Mouse (Mus musculus): Measurements from ENCODE around the gene Pfdn2.

Pfdn2 gene

GRCm38 (mm10) chr1:171355812-171356340 lies 10.4 kb downstream of the Pfdn2 start:
- DNase-seq (ENCODE audit: low read depth, low spot score) = peak; percentile 65

GRCm38 (mm10) chr1:171356814-171357213 lies 11.3 kb downstream of the Pfdn2 start:
- DNase-seq (ENCODE audit: low read depth, low spot score) = no peak

- DNase-seq (ENCODE audit: low read depth, low spot score) = peak; percentile 67
Observed at GRCm38 (mm10) chr1:171358421-171358820, 13.0 kb downstream of the Pfdn2 start.

GRCm38 (mm10) chr1:171360253-171360652 lies 14.8 kb downstream of the Pfdn2 start:
- no peak for DNase-seq (ENCODE audit: low read depth, low spot score)

- peak; percentile 98 for DNase-seq (ENCODE audit: low read depth, low spot score)
Observed at GRCm38 (mm10) chr1:171360656-171361055, 15.2 kb downstream of the Pfdn2 start, which contains the start of gene Klhdc9. TSS of gene Klhdc9 (minus strand) at chr1:171360798.

GRCm38 (mm10) chr1:171361106-171362103 lies 15.9 kb downstream of the Pfdn2 start:
- peak; percentile 90 for DNase-seq (ENCODE audit: low read depth, low spot score)

- no peak for DNase-seq (ENCODE audit: low read depth, low spot score)
Observed at GRCm38 (mm10) chr1:171365934-171366333, 20.5 kb downstream of the Pfdn2 start.

GRCm38 (mm10) chr1:171369845-171370556 lies 24.5 kb downstream of the Pfdn2 start, which contains the start of gene Nectin4:
TSS of gene Nectin4 (plus strand) at chr1:171370099.
- DNase-seq (ENCODE audit: low read depth, low spot score) = no peak

GRCm38 (mm10) chr1:171372880-171373279 lies 27.4 kb downstream of the Pfdn2 start:
- peak; percentile 34 for DNase-seq (ENCODE audit: low read depth, low spot score)

GRCm38 (mm10) chr1:171373946-171374345 lies 28.5 kb downstream of the Pfdn2 start:
- DNase-seq (ENCODE audit: low read depth, low spot score) = peak; percentile 48

- DNase-seq (ENCODE audit: low read depth, low spot score) = no peak
Observed at GRCm38 (mm10) chr1:171375646-171376097, 30.2 kb downstream of the Pfdn2 start.

GRCm38 (mm10) chr1:171378298-171378697 lies 32.8 kb downstream of the Pfdn2 start:
- DNase-seq (ENCODE audit: low read depth, low spot score) = no peak

- DNase-seq (ENCODE audit: low read depth, low spot score) = peak; percentile 92
Observed at GRCm38 (mm10) chr1:171379935-171380599, 34.6 kb downstream of the Pfdn2 start.

GRCm38 (mm10) chr1:171382096-171382620 lies 36.7 kb downstream of the Pfdn2 start:
- no peak for DNase-seq (ENCODE audit: low read depth, low spot score)

- DNase-seq (ENCODE audit: low read depth, low spot score) = no peak
Observed at GRCm38 (mm10) chr1:171384361-171384760, 38.9 kb downstream of the Pfdn2 start.

GRCm38 (mm10) chr1:171385171-171385570 lies 39.7 kb downstream of the Pfdn2 start:
- DNase-seq (ENCODE audit: low read depth, low spot score) = no peak

- peak; percentile 83 for DNase-seq (ENCODE audit: low read depth, low spot score)
Observed at GRCm38 (mm10) chr1:171387099-171387498, 41.6 kb downstream of the Pfdn2 start.

GRCm38 (mm10) chr1:171388376-171389102 lies 43.1 kb downstream of the Pfdn2 start, which contains the start of gene Arhgap30:
TSS of gene Arhgap30 (plus strand) at chr1:171388954.
- no peak for DNase-seq (ENCODE audit: low read depth, low spot score)

GRCm38 (mm10) chr1:171390101-171390500 lies 44.6 kb downstream of the Pfdn2 start:
- DNase-seq (ENCODE audit: low read depth, low spot score) = peak; percentile 57

GRCm38 (mm10) chr1:171401821-171402220 lies 56.4 kb downstream of the Pfdn2 start:
- DNase-seq (ENCODE audit: low read depth, low spot score) = peak; percentile 89
